In the genomic region with DNA sequence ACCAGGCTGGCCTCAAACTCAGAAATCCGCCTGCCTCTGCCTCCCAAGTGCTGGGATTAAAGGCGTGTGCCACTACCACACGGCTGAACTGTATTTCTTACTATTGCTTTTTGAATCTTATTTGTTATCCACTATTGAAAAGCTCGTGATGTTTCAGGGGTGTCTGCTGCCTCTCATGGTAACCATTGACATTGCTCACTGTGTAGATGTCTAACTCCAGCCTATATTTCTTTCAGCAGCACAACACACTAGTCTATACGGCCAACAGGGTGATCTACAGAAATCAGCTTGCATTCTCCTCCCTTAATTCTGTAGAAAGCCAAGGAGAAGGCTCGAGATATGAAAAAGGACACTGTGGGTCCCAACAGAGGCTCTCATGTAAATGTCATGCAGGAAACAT, we compare ENCODE assay signal across 9 mouse cellular contexts. TPM values are rescaled to one million over a fixed set of nuclear protein-coding genes. Genes with fewer than 3 reads are reported as not detected.
DNase-seq lines count a peak whose midpoint lies in the region; ATAC-seq and TF ChIP-seq lines count a peak whose summit lies in the region.
"Had no signal": no experiment of that assay in that cellular context is flagged by ENCODE, and none has a peak within 500 bp of the region (broad histone marks: within the 10 kb centered on the region; RNA-seq: fewer than 3 reads in every experiment).

No protein-coding gene starts in this region.

- H3K4me2 ChIP-seq in midbrain, embryonic 16.5 days (ENCODE audit: low read length) = no peak overlapping the region
- H3K4me2 ChIP-seq in limb, embryonic 14.5 days (replicated peaks; ENCODE audit: low read depth, low read length, severe bottlenecking) = peak overlapping the region; percentile 38; the same call in 1 of the 2 replicates
- peak overlapping the region; percentile 53 for H3K4me2 ChIP-seq in stomach, embryonic 15.5 days

- DNase-seq in embryo, embryonic 10.5 days (ENCODE audit: low spot score) = peak; percentile 19
- DNase-seq in embryo, embryonic 11 days = no peak
- DNase-seq in midbrain, embryonic 10.5 days (ENCODE audit: low spot score) = no peak
- no peak for DNase-seq in limb, embryonic 14.5 days (ENCODE audit: low spot score)
- DNase-seq in layer of hippocampus, adult 18-20 months (ENCODE audit: low spot score in 2 of 2) = no peak
- DNase-seq in cerebellum, adult 11-12 months = no peak
- DNase-seq: kidney, adult 18-20 months had no signal

- H3K4me3 ChIP-seq in midbrain, embryonic 10.5 days = peak overlapping the region; percentile 46
- H3K4me3 ChIP-seq in midbrain, embryonic 16.5 days (ENCODE audit: low read depth, low read length) = no peak overlapping the region
- peak overlapping the region; percentile 30; the same call in 1 of the 2 replicates for H3K4me3 ChIP-seq in limb, embryonic 14.5 days (replicated peaks; ENCODE audit: low read length)
- no peak overlapping the region for H3K4me3 ChIP-seq in stomach, embryonic 15.5 days (replicated peaks)

- no peaks in the 10 kb centered on the region for H3K36me3 ChIP-seq in midbrain, embryonic 10.5 days
- no peaks in the 10 kb centered on the region for H3K36me3 ChIP-seq in midbrain, embryonic 16.5 days (ENCODE audit: control insufficient read depth, insufficient read depth, low read length)
- no peaks in the 10 kb centered on the region for H3K36me3 ChIP-seq in limb, embryonic 14.5 days (ENCODE audit: control insufficient read depth, insufficient read depth, low read length)
- H3K36me3 ChIP-seq in stomach, embryonic 15.5 days = no peaks in the 10 kb centered on the region

- WGBS in midbrain, embryonic 10.5 days = 80% methylated on average over 6 of the region's 6 CpGs
- WGBS in midbrain, embryonic 16.5 days = 62% methylated on average over 6 of the region's 6 CpGs
- 78% methylated on average over 6 of the region's 6 CpGs for WGBS in limb, embryonic 14.5 days
- 80% methylated on average over 6 of the region's 6 CpGs for WGBS in stomach, embryonic 15.5 days

- H3K9ac ChIP-seq in midbrain, embryonic 16.5 days (ENCODE audit: low read depth, low read length) = no peak overlapping the region
- H3K9ac ChIP-seq in limb, embryonic 14.5 days (ENCODE audit: low read depth, low read length, severe bottlenecking) = no peak overlapping the region
- H3K9ac ChIP-seq in stomach, embryonic 15.5 days = no peak overlapping the region

- H3K27ac ChIP-seq in midbrain, embryonic 10.5 days (replicated peaks) = no peak overlapping the region
- no peak overlapping the region for H3K27ac ChIP-seq in midbrain, embryonic 16.5 days (ENCODE audit: low read length)
- no peak overlapping the region for H3K27ac ChIP-seq in limb, embryonic 14.5 days (replicated peaks; ENCODE audit: low read depth, low read length)
- no peak overlapping the region for H3K27ac ChIP-seq in stomach, embryonic 15.5 days

- no peak for TF ChIP-seq POLR2A in limb, embryonic 14.5 days (IDR thresholded peaks at IDR 0.05; ENCODE audit: borderline replicate concordance, extremely low read depth, insufficient read depth, insufficient read length)

- no peak for ATAC-seq in midbrain, embryonic 16.5 days
- ATAC-seq in limb, embryonic 14.5 days (ENCODE audit: low FRiP score, low read depth) = no peak
- no peak for ATAC-seq in stomach, embryonic 15.5 days (ENCODE audit: insufficient read depth, low FRiP score, low read depth)

- H3K4me1 ChIP-seq in midbrain, embryonic 10.5 days = peaks cover 42% of the 10 kb centered on the region
- H3K4me1 ChIP-seq in midbrain, embryonic 16.5 days (ENCODE audit: control insufficient read depth, insufficient read depth, low read length) = peaks cover 27% of the 10 kb centered on the region
- peaks cover 13% of the 10 kb centered on the region for H3K4me1 ChIP-seq in limb, embryonic 14.5 days (ENCODE audit: control insufficient read depth, insufficient read depth, low read length)
- H3K4me1 ChIP-seq in stomach, embryonic 15.5 days = 0 out of 2 replicates have a peak, but pooled peaks cover 8% of the 10 kb centered on the region

- peaks cover 62% of the 10 kb centered on the region for H3K27me3 ChIP-seq in midbrain, embryonic 10.5 days (ENCODE audit: low read depth, poor library complexity, severe bottlenecking)
- peaks cover 4% of the 10 kb centered on the region; the same call in 1 of the 2 replicates for H3K27me3 ChIP-seq in midbrain, embryonic 16.5 days (ENCODE audit: control insufficient read depth, insufficient read depth, low read depth, low read length)
- peaks cover 33% of the 10 kb centered on the region for H3K27me3 ChIP-seq in limb, embryonic 14.5 days (ENCODE audit: control insufficient read depth, insufficient read depth, low read length)
- peaks cover 13% of the 10 kb centered on the region for H3K27me3 ChIP-seq in stomach, embryonic 15.5 days (replicated peaks)

- no peaks in the 10 kb centered on the region for H3K9me3 ChIP-seq in midbrain, embryonic 10.5 days (replicated peaks)
- no peaks in the 10 kb centered on the region for H3K9me3 ChIP-seq in midbrain, embryonic 16.5 days (replicated peaks; ENCODE audit: control insufficient read depth, low read length, poor library complexity, severe bottlenecking)
- H3K9me3 ChIP-seq in limb, embryonic 14.5 days (ENCODE audit: control insufficient read depth, low read length) = no peaks in the 10 kb centered on the region
- no peaks in the 10 kb centered on the region for H3K9me3 ChIP-seq in stomach, embryonic 15.5 days

RNA-seq across cellular contexts. Expression of a gene that starts 28.1 kb away (rescaled TPM):
- 138 and 143 TPM in 2 replicates for polyA plus RNA-seq in midbrain, embryonic 10.5 days (2016; fragmentation: Nextera tagmentation; extraction: Ambion mirVana)
- 179 and 191 TPM in 2 replicates for polyA plus RNA-seq in midbrain, embryonic 16.5 days (2015; fragmentation: Nextera tagmentation; extraction: Ambion mirVana)
- polyA plus RNA-seq in limb, embryonic 14.5 days (2012; rRNA removed) = 167 and 195 TPM in 2 replicates
- 180 and 185 TPM in 2 replicates for polyA plus RNA-seq in limb, embryonic 14.5 days (2014; fragmentation: Nextera tagmentation; extraction: Ambion mirVana)
- 154 and 165 TPM in 2 replicates for polyA plus RNA-seq in stomach, embryonic 15.5 days (2015; fragmentation: Nextera tagmentation; extraction: Ambion mirVana)
- total RNA-seq in layer of hippocampus, adult 18-20 months (2021) = 100 to 1,000 TPM; 194 to 195 TPM

Comparison
In these comparisons a context has a peak if more than half of its experiments do, and no peak if none do; other contexts are left out.
1. H3K4me3 ChIP-seq: peak in midbrain, embryonic 10.5 days (single experiment) and limb, embryonic 14.5 days (single experiment); none in midbrain, embryonic 16.5 days (single experiment) and stomach, embryonic 15.5 days (single experiment).